Mouse (Mus musculus): ENCODE measurements around the gene Map2k1.
"Not testable (repeated sequence)": the region's sequence is repeated elsewhere in the genome, so short reads cannot be mapped to it uniquely, and the experiment has no call there.

The Map2k1 gene

DNA sequence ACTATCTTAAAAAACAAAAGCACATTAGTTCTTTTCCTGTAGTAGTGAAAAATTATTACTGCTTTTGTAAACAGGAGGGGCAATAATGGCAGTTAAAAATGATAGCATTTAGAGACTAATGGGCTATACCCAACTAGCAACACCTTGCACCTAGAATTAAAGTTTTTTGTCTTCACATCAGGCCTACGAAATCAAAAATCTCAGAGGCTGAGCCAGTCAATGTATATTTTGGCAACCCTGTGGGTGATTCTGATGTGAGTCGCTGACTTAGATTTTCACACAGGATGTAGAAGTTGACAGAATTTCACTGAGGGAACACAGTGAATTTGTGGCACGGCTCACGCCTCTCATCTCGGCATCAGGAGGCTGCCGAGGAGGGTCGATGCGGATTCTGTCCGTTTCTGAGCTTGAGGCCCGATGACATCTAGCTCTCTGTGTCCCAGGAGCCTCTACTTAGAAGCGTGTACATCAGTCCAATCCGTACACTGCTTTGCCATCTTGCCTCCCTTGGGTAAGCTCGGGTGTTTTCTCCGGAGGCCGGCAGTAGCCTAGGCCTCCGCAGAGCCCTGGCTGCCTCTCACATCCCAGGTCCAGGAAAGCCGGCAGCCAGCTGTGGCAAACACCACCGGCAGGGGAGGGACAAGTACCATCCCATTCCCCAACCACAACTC, 81.2 kb downstream of the Map2k1 start:
- DNase-seq (ENCODE audit: low read depth in 1 of 2, low spot score in 2 of 2): no peak

DNA sequence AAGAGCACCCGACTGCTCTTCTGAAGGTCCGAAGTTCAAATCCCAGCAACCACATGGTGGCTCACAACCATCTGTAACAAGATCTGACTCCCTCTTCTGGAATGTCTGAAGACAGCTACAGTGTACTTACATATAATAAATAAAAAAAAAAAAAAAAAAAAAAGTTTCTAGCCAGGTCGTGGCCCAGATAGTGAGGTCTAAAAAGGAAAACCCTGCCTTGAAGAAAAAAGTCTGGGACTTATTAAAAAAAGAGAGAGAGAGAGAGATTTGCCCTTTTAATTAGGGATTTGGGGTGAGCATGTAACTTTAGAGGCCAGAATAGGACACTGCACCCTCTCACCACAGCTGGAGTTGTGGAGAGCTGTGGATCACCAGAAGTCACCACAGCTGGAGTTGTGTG, 83.5 kb downstream of the Map2k1 start:
- DNase-seq (ENCODE audit: low read depth in 1 of 2, low spot score in 2 of 2): not testable (repeated sequence)

DNA sequence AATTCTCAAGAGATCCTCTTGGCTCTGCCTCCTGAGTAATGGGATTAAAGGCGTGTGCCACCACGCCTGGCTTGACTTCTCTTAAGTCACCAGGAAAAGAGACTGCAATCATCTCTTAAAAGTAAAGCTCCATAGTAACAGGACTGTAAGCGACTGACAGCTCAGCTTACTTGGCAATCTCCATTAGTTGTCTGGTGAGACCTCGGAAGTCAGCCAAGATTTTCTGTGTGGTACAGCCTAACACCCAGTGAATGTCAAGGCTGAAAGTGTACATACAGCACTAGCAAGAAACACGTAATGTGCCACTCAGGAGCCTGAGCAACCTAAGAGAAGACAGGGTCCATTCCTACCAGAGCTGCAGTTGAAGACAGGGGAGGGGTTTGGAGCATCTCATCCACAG, 93.0 kb downstream of the Map2k1 start:
- no peak for DNase-seq (ENCODE audit: low read depth in 1 of 2, low spot score in 2 of 2)

GRCm38 (mm10) chr9:64156641-64157040, 96.8 kb downstream of the Map2k1 start:
- DNase-seq (ENCODE audit: low read depth in 1 of 2, low spot score in 2 of 2): no peak

GRCm38 (mm10) chr9:64139879-64140278, 113.6 kb downstream of the Map2k1 start:
- DNase-seq (ENCODE audit: low read depth in 1 of 2, low spot score in 2 of 2): no peak

DNA sequence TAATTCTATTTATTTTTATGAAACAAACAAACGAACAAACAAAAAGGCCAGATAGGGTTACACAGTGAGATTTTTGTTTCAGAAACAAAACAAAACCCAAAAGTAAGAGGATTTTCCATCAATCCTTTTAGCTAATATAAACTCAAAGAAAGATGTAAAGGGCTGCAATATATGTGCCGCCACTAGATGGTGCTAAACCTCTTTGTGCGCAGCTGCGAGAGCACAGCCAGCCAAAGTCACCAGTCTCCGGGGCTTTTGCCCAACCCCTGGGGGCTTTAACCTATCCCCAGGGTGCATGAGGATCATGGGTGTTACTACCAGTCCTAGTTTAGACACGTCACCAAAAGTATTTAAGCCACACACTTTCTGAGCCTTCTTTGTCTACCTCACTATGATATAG, 114.5 kb downstream of the Map2k1 start:
- not testable (repeated sequence) for DNase-seq (ENCODE audit: low read depth in 1 of 2, low spot score in 2 of 2)
